Mouse (Mus musculus) limb, embryonic 13.5 days (tissue): Measurements from ENCODE around the gene Tbc1d22a. TPM values are rescaled to one million over a fixed set of nuclear protein-coding genes. Genes with fewer than 3 reads are reported as not detected.

ENCODE experiments used
- ATAC-seq: fragments of 200-750 bp; cut with Nextera tagmentation; 2 replicates; pipeline ENCODE4 v1.8.0; 2017; ENCODE audit warnings: low read depth, moderate number of reproducible peaks, moderate TSS enrichment; ENCODE audit not compliant: low FRiP score
- H3K27ac ChIP-seq: fragments of 300-500 bp; sonication (generic); 2 replicates; pipeline ENCODE4 v1.5.1; 2015; ENCODE audit warnings: inconsistent platforms, mild to moderate bottlenecking, moderate library complexity
- H3K27me3 ChIP-seq: fragments of 300-500 bp; sonication (generic); 2 replicates; pipeline ENCODE4 v1.6.1; 2015; ENCODE audit warnings: mild to moderate bottlenecking, inconsistent platforms
- H3K36me3 ChIP-seq: fragments of 300-500 bp; sonication (generic); 2 replicates; pipeline ENCODE4 v1.6.1; 2015; ENCODE audit warnings: inconsistent platforms, mild to moderate bottlenecking, moderate library complexity
- H3K4me1 ChIP-seq: fragments of 300-500 bp; sonication (generic); 2 replicates; pipeline ENCODE4 v1.6.1; 2015; ENCODE audit warnings: inconsistent platforms
- H3K4me2 ChIP-seq: fragments of 300-500 bp; sonication (generic); replicated peaks from 2 replicates; pipeline ENCODE4 v1.6.1; 2015; ENCODE audit warnings: inconsistent platforms, mild to moderate bottlenecking, moderate library complexity
- H3K4me3 ChIP-seq: fragments of 300-500 bp; sonication (generic); 2 replicates; pipeline ENCODE4 v1.5.1; 2015; ENCODE audit warnings: moderate library complexity, mild to moderate bottlenecking, inconsistent platforms
- H3K9ac ChIP-seq: fragments of 300-500 bp; sonication (generic); 2 replicates; pipeline ENCODE4 v1.6.1; 2015; ENCODE audit warnings: mild to moderate bottlenecking, inconsistent platforms
- H3K9me3 ChIP-seq: fragments of 300-500 bp; sonication (generic); 2 replicates; pipeline ENCODE4 v1.6.1; 2016; ENCODE audit warnings: inconsistent platforms
- WGBS: fragments of 180-500 bp; shearing (Covaris S2); methylation state at CpG from one replicate; pipeline ENCODE4 v1.1.7; 2015; 5-methylcytosine and 5-hydroxymethylcytosine counted together
- polyA plus RNA-seq: library from polyadenylated mRNA; unstranded; fragments of >200 nt; fragmentation: Nextera tagmentation; extraction: Ambion mirVana; gene quantifications from 2 replicates; pipeline ENCODE4 v1.2.1, GENCODE M21; 2015

Gene Tbc1d22a
- polyA plus RNA-seq = 12.5 and 13.5 TPM in 2 replicates

GRCm38 (mm10) chr15:86213753-86214548, at the start of gene Tbc1d22a:
Tbc1d22a (plus strand) TSS chr15:86214459.
- peak; percentile 93 for ATAC-seq
- H3K9me3 ChIP-seq = no peaks in the 10 kb centered on the region
- peak within 1 kb of the TSS; percentile 95 for H3K4me2 ChIP-seq
- peak within 1 kb of the TSS; percentile 86 for H3K27ac ChIP-seq
- H3K4me3 ChIP-seq = peak within 1 kb of the TSS; percentile 92
- H3K4me1 ChIP-seq = peaks cover 19% of the 10 kb centered on the region
- peak within 1 kb of the TSS; percentile 91 for H3K9ac ChIP-seq
- no peaks in the 10 kb centered on the region for H3K27me3 ChIP-seq
- WGBS = under 1% methylated on average over 64 of the region's 64 CpGs
- H3K36me3 ChIP-seq = no peaks in the 10 kb centered on the region; the same call in 1 of the 2 replicates

- Histone ChIP-seq H3K27ac (no peak overlapping the region), H3K4me3 (no peak overlapping the region)
Measured at GRCm38 (mm10) chr15:86164718-86165345, 49.4 kb upstream of the Tbc1d22a start.

GRCm38 (mm10) chr15:86165811-86166590, 48.3 kb upstream of the Tbc1d22a start:
- Histone ChIP-seq H3K36me3 (peaks cover 36% of the 10 kb centered on the region), H3K9ac (no peak overlapping the region), H3K4me1 (peaks cover 24% of the 10 kb centered on the region), H3K27me3 (no peaks in the 10 kb centered on the region), H3K4me3 (no peak overlapping the region), H3K4me2 (no peak overlapping the region), H3K27ac (no peak overlapping the region), H3K9me3 (no peaks in the 10 kb centered on the region)
- 91% methylated on average over 24 of the region's 24 CpGs for WGBS
- no peak for ATAC-seq

More at GRCm38 (mm10) chr15:86164718-86165345, 49.4 kb upstream of the Tbc1d22a start:
- WGBS = 70% methylated on average over 21 of the region's 21 CpGs
- Histone ChIP-seq H3K27me3 (no peaks in the 10 kb centered on the region), H3K36me3 (peaks cover 36% of the 10 kb centered on the region), H3K4me2 (no peak overlapping the region), H3K9ac (no peak overlapping the region), H3K4me1 (peaks cover 24% of the 10 kb centered on the region), H3K9me3 (no peaks in the 10 kb centered on the region)
- ATAC-seq = no peak

- no peak overlapping the region for H3K27ac ChIP-seq
- H3K36me3 ChIP-seq = peaks cover 25% of the 10 kb centered on the region
- no peaks in the 10 kb centered on the region for H3K27me3 ChIP-seq
- H3K4me1 ChIP-seq = peaks cover 35% of the 10 kb centered on the region
- H3K4me2 ChIP-seq = no peak overlapping the region
- WGBS = 87% methylated on average over 7 of the region's 7 CpGs
- H3K4me3 ChIP-seq = no peak overlapping the region
- no peaks in the 10 kb centered on the region for H3K9me3 ChIP-seq
- H3K9ac ChIP-seq = no peak overlapping the region
- no peak for ATAC-seq
Measured at GRCm38 (mm10) chr15:86167032-86167655, 47.1 kb upstream of the Tbc1d22a start.

GRCm38 (mm10) chr15:86167787-86168504, 46.3 kb upstream of the Tbc1d22a start:
- H3K9ac ChIP-seq = no peak overlapping the region
- ATAC-seq = no peak
- WGBS = 71% methylated on average over 10 of the region's 10 CpGs
- H3K4me1 ChIP-seq = peaks cover 43% of the 10 kb centered on the region
- H3K36me3 ChIP-seq = peaks cover 19% of the 10 kb centered on the region
- H3K27me3 ChIP-seq = no peaks in the 10 kb centered on the region
- H3K9me3 ChIP-seq = no peaks in the 10 kb centered on the region
- no peak overlapping the region for H3K4me2 ChIP-seq
- no peak overlapping the region for H3K4me3 ChIP-seq
- H3K27ac ChIP-seq = no peak overlapping the region

- Histone ChIP-seq H3K9ac (no peak overlapping the region), H3K4me1 (peaks cover 48% of the 10 kb centered on the region), H3K36me3 (peaks cover 15% of the 10 kb centered on the region), H3K9me3 (no peaks in the 10 kb centered on the region), H3K27ac (no peak overlapping the region), H3K4me2 (no peak overlapping the region), H3K4me3 (no peak overlapping the region), H3K27me3 (no peaks in the 10 kb centered on the region)
- no peak for ATAC-seq
- 59% methylated on average over 7 of the region's 7 CpGs for whole genome bisulfite sequencing
Measured at GRCm38 (mm10) chr15:86168505-86168867, 45.8 kb upstream of the Tbc1d22a start.

- WGBS = 80% methylated on average over 12 of the region's 12 CpGs
- H3K4me2 ChIP-seq = no peak overlapping the region
- ATAC-seq = 0 out of 2 replicates have a peak, but pooled peaks have one; percentile 9
- peaks cover 10% of the 10 kb centered on the region for H3K36me3 ChIP-seq
- H3K9ac ChIP-seq = no peak overlapping the region
- H3K9me3 ChIP-seq = no peaks in the 10 kb centered on the region
- H3K27me3 ChIP-seq = no peaks in the 10 kb centered on the region
- no peak overlapping the region for H3K27ac ChIP-seq
- no peak overlapping the region for H3K4me3 ChIP-seq
- H3K4me1 ChIP-seq = peaks cover 55% of the 10 kb centered on the region
Measured at GRCm38 (mm10) chr15:86168941-86169816, 45.1 kb upstream of the Tbc1d22a start.

GRCm38 (mm10) chr15:86169817-86170110, 44.5 kb upstream of the Tbc1d22a start:
- 78% methylated on average over 4 of the region's 4 CpGs for WGBS
- Histone ChIP-seq H3K27me3 (no peaks in the 10 kb centered on the region), H3K9me3 (no peaks in the 10 kb centered on the region), H3K4me2 (no peak overlapping the region), H3K9ac (no peak overlapping the region), H3K36me3 (peaks cover 6% of the 10 kb centered on the region), H3K27ac (no peak overlapping the region), H3K4me3 (no peak overlapping the region), H3K4me1 (peaks cover 58% of the 10 kb centered on the region)
- ATAC-seq = no peak

- WGBS = 66% methylated on average over 12 of the region's 12 CpGs
- no peaks in the 10 kb centered on the region; the same call in 1 of the 2 replicates for H3K36me3 ChIP-seq
- H3K27ac ChIP-seq = no peak overlapping the region; the same call in 1 of the 2 replicates
- no peaks in the 10 kb centered on the region for H3K27me3 ChIP-seq
- H3K4me2 ChIP-seq = no peak overlapping the region
- no peak overlapping the region for H3K4me3 ChIP-seq
- H3K9ac ChIP-seq = no peak overlapping the region
- H3K4me1 ChIP-seq = peaks cover 69% of the 10 kb centered on the region
- H3K9me3 ChIP-seq = no peaks in the 10 kb centered on the region
- no peak for ATAC-seq
Measured at GRCm38 (mm10) chr15:86171316-86171715, 42.9 kb upstream of the Tbc1d22a start.

- Histone ChIP-seq H3K4me1 (peaks cover 69% of the 10 kb centered on the region), H3K4me2 (no peak overlapping the region), H3K4me3 (no peak overlapping the region), H3K9ac (no peak overlapping the region), H3K27ac (no peak overlapping the region), H3K9me3 (no peaks in the 10 kb centered on the region), H3K27me3 (no peaks in the 10 kb centered on the region), H3K36me3 (no peaks in the 10 kb centered on the region; the same call in 1 of the 2 replicates)
- WGBS = 49% methylated on average over 3 of the region's 3 CpGs
- ATAC-seq = no peak
Measured at GRCm38 (mm10) chr15:86172124-86172523, 42.1 kb upstream of the Tbc1d22a start.
